Mouse (Mus musculus) heart, adult 2 months (tissue): ENCODE measurements at regions not wholly inside any gene's neighbourhood (a gene's known extent, or its start where the extent isn't known, plus 50 kb on each side); places are given as distances from the start of the nearest gene placed in this dataset.

Source experiments
- CTCF ChIP-seq: fragments of 200-600 bp; IDR thresholded peaks from 2 replicates; pipeline ENCODE4 v1.8.1; 2022; ENCODE audit warnings: antibody characterized with exemption, mild to moderate bottlenecking, moderate library complexity
- EP300 ChIP-seq: fragments of 200-500 bp; IDR thresholded peaks from 2 replicates; pipeline ENCODE4 v1.6.1; 2011; ENCODE audit warnings: low read depth, low read length, control low read depth; ENCODE audit not compliant: insufficient read depth
- POLR2A ChIP-seq: fragments of 200-500 bp; IDR thresholded peaks from 2 replicates; pipeline ENCODE4 v1.6.1; 2011; ENCODE audit warnings: mild to moderate bottlenecking, low read depth, low read length, control low read depth; ENCODE audit not compliant: insufficient read depth

DNA sequence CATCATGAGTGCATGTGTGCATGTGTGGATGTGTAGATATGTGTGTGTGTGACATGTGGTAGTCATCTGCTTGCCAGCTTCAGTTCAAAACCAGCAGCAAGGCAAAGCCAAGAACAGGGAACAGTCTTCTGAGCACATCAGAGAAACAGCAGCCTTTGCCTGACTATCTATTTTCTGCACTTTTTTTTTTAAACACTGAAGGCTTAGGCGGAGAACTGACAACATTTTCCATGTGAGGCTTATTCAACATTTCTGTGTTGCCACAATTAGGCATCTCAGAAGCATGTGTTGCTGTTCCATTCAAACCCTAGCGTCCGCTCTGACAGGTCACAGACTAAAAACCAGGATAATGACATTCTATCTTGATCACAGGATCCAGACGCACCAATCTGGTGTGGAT lies 122.9 kb upstream of the Atxn1 start:
- TF ChIP-seq CTCF (no peak), EP300 (no peak), POLR2A (no peak)
